Mouse (Mus musculus): ENCODE data around the gene Cacng2. TPM values are rescaled to one million over a fixed set of nuclear protein-coding genes. Genes with fewer than 3 reads are reported as not detected.

Gene Cacng2
- total and polyA plus RNA-seq, 2 experiments from 2014 or later: not detected

DNA sequence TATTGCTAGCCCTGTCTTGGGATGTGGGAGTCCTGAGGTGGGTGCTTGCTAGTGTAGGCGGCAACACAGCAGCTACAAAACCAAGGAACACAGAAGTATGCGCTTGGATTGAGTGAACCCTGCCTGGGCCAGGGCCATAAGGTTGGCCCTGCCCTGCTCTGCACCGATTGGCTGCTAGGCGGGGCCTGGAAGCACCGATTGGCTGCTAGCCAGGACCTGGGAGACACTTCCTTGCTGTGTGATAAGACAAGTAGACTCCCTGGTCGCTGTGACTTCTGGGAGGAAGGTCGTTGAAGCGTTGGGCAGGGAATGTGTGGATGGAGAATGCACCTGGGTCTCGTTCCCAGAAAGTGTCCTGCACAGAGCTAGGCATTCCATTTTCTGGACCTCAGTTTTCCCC lies 115.9 kb downstream of the Cacng2 start:
- TF ChIP-seq EP300 (IDR thresholded peaks at IDR 0.05; ENCODE audit: low read depth) (no peak), CTCF (IDR thresholded peaks at IDR 0.05; ENCODE audit: low read depth) (no peak)
- H3K4me2 ChIP-seq (ENCODE audit: low read depth, low read length): no peak overlapping the region
- 0 out of 2 replicates have a peak, but pooled peaks cover 7% of the 10 kb centered on the region for H3K4me1 ChIP-seq (ENCODE audit: control insufficient read depth, insufficient read depth)
- H3K27ac ChIP-seq (ENCODE audit: low read depth): no peak overlapping the region
- WGBS: 19% methylated on average over 9 of the region's 9 CpGs
- H3K4me3 ChIP-seq (ENCODE audit: low read depth, low read length): no peak overlapping the region
- H3K9ac ChIP-seq (replicated peaks; ENCODE audit: low read depth, low read length): no peak overlapping the region
- no peaks in the 10 kb centered on the region for H3K36me3 ChIP-seq (replicated peaks; ENCODE audit: control insufficient read depth, insufficient read depth, low read length)
- no peak for ATAC-seq (ENCODE audit: insufficient read depth, low read depth)
- H3K27me3 ChIP-seq (ENCODE audit: control insufficient read depth, insufficient read depth, low read length): no peaks in the 10 kb centered on the region
- DNase-seq (ENCODE audit: low spot score): no peak
- H3K9me3 ChIP-seq (replicated peaks; ENCODE audit: control insufficient read depth, low read length): no peaks in the 10 kb centered on the region

DNA sequence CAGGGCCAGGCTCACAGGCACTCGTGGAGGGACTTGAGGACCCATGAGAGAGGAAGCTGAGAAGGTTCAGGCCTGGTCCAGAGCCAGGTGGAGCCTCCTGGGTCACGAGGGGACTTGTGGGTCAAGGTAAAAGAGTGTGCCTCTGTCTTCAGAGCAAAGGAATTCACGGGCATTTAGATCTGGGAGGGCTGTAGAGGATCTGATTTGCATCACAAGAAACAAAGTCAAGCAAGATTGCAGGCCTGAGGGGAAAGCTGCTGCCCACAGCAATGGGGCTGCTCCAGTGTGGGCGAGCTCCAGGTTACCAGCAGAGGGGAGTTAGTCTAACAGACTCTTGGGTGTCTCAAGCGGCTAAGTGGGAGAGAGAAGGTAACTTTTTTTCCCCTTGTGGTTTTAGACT lies 118.4 kb downstream of the Cacng2 start:
- Histone ChIP-seq H3K9ac (replicated peaks; ENCODE audit: low read depth, low read length) (no peak overlapping the region), H3K27ac (ENCODE audit: low read depth) (no peak overlapping the region), H3K27me3 (ENCODE audit: control insufficient read depth, insufficient read depth, low read length) (no peaks in the 10 kb centered on the region), H3K36me3 (replicated peaks; ENCODE audit: control insufficient read depth, insufficient read depth, low read length) (no peaks in the 10 kb centered on the region), H3K9me3 (replicated peaks; ENCODE audit: control insufficient read depth, low read length) (no peaks in the 10 kb centered on the region), H3K4me3 (ENCODE audit: low read depth, low read length) (no peak overlapping the region), H3K4me2 (ENCODE audit: low read depth, low read length) (no peak overlapping the region), H3K4me1 (ENCODE audit: control insufficient read depth, insufficient read depth) (0 out of 2 replicates have a peak, but pooled peaks cover 7% of the 10 kb centered on the region)
- DNase-seq (ENCODE audit: low spot score) (no peak), ATAC-seq (ENCODE audit: insufficient read depth, low read depth) (no peak)
- 28% methylated on average over 5 of the region's 5 CpGs for WGBS
- no peak for TF ChIP-seq CTCF (IDR thresholded peaks at IDR 0.05; ENCODE audit: low read depth)
- TF ChIP-seq EP300 (IDR thresholded peaks at IDR 0.05; ENCODE audit: low read depth): no peak

DNA sequence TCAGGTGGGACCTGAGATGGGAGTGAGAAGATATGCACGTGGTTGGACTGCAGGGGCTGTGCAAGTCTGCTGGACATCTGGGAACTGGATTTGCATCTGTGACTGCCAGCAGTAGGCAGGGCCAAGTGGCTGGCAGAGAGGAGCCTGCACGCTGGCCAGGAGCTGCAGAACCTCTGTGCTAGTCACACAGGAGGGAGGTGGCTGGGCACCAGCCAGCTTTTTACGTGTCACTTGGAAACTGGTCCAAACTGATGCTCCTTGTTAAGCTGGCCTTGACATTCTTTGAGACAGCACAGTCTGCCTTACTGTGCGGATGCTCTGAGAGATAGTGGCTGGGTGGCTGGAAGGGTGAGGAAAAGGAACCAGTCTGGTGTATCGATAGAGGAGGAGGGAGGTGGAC lies 131.3 kb downstream of the Cacng2 start:
- no peak for DNase-seq (ENCODE audit: low spot score)
- no peaks in the 10 kb centered on the region for H3K27me3 ChIP-seq (ENCODE audit: control insufficient read depth, insufficient read depth, low read length)
- H3K4me1 ChIP-seq (ENCODE audit: control insufficient read depth, insufficient read depth): no peaks in the 10 kb centered on the region
- H3K4me2 ChIP-seq (ENCODE audit: low read depth, low read length): no peak overlapping the region
- no peak for TF ChIP-seq CTCF (IDR thresholded peaks at IDR 0.05; ENCODE audit: low read depth)
- no peak for TF ChIP-seq EP300 (IDR thresholded peaks at IDR 0.05; ENCODE audit: low read depth)
- no peaks in the 10 kb centered on the region for H3K9me3 ChIP-seq (replicated peaks; ENCODE audit: control insufficient read depth, low read length)
- ATAC-seq (ENCODE audit: insufficient read depth, low read depth): no peak
- H3K27ac ChIP-seq (ENCODE audit: low read depth): no peak overlapping the region
- no peaks in the 10 kb centered on the region for H3K36me3 ChIP-seq (replicated peaks; ENCODE audit: control insufficient read depth, insufficient read depth, low read length)
- WGBS: 45% methylated on average over 5 of the region's 5 CpGs
- H3K4me3 ChIP-seq (ENCODE audit: low read depth, low read length): no peak overlapping the region
- H3K9ac ChIP-seq (replicated peaks; ENCODE audit: low read depth, low read length): no peak overlapping the region

DNA sequence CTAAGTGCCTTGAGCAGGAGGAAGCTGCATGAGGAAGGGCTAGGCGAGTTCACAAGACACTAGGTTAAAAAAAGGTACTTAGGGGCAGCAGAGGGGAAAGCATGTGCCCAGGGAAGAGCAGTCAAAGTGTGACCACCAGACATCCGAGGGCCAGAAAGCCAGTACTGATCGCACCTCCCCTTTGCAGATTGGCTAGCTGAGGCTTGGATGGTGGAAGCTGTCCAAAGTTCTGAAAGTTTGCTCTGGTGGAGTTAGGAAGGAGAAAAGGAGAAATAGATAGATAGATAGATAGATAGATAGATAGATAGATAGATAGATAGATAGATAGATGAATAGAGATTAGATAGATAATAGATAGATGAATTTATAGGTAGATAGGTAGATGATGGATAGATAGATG lies 136.4 kb downstream of the Cacng2 start:
- Histone ChIP-seq H3K4me2 (ENCODE audit: low read depth, low read length) (no peak overlapping the region), H3K36me3 (replicated peaks; ENCODE audit: control insufficient read depth, insufficient read depth, low read length) (no peaks in the 10 kb centered on the region), H3K4me1 (ENCODE audit: control insufficient read depth, insufficient read depth) (no peaks in the 10 kb centered on the region), H3K4me3 (ENCODE audit: low read depth, low read length) (no peak overlapping the region), H3K9ac (replicated peaks; ENCODE audit: low read depth, low read length) (no peak overlapping the region), H3K9me3 (replicated peaks; ENCODE audit: control insufficient read depth, low read length) (no peaks in the 10 kb centered on the region), H3K27me3 (ENCODE audit: control insufficient read depth, insufficient read depth, low read length) (peaks cover 9% of the 10 kb centered on the region; the same call in 1 of the 2 replicates), H3K27ac (ENCODE audit: low read depth) (no peak overlapping the region)
- WGBS: 17% methylated on average over 3 of the region's 3 CpGs
- no peak for TF ChIP-seq EP300 (IDR thresholded peaks at IDR 0.05; ENCODE audit: low read depth)
- no peak for TF ChIP-seq CTCF (IDR thresholded peaks at IDR 0.05; ENCODE audit: low read depth)
- DNase-seq (ENCODE audit: low spot score): no peak
- ATAC-seq (ENCODE audit: insufficient read depth, low read depth): no peak

DNA sequence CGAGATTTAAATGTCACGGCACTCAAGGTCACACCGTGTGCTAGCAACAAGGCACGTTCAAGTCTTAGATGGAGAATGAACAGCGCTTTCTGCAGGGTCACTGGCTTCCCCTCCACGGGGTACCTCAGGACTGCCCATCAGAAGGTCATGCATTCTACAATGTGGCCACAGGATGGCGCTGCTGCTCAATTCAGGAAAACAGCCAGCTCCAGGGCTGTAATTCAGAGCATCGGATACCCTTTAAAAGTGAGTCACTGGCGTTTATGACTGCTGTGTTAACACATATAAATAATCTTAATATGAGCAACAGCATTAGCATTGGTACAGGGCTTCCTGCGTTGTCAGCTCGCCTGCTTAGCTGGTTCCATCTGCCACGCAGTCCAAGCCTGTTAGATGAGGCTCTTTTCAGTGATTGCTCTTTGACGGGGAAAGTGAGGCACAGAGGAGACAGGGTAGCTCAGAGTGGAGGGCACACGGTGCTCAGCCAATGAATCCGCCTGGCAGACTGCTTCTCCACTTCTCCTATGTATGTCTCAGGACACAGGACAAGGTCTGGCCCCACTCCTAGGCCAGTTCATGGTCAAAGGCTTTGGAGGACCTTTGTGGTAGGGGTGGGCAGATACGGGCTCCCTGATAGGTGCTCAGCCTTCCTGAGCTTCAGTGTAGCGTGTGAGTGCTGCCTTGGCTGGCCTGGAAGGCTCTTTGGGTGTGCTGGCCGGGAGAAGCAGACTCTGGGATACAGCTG lies 137.5 kb downstream of the Cacng2 start:
- H3K27me3 ChIP-seq (ENCODE audit: control insufficient read depth, insufficient read depth, low read length): peaks cover 9% of the 10 kb centered on the region; the same call in 1 of the 2 replicates
- ATAC-seq (ENCODE audit: insufficient read depth, low read depth): no peak
- H3K9ac ChIP-seq (replicated peaks; ENCODE audit: low read depth, low read length): no peak overlapping the region
- no peaks in the 10 kb centered on the region for H3K36me3 ChIP-seq (replicated peaks; ENCODE audit: control insufficient read depth, insufficient read depth, low read length)
- no peak overlapping the region for H3K4me2 ChIP-seq (ENCODE audit: low read depth, low read length)
- TF ChIP-seq CTCF (IDR thresholded peaks at IDR 0.05; ENCODE audit: low read depth) (peak; percentile 61), EP300 (IDR thresholded peaks at IDR 0.05; ENCODE audit: low read depth) (no peak)
- H3K4me3 ChIP-seq (ENCODE audit: low read depth, low read length): no peak overlapping the region
- no peaks in the 10 kb centered on the region for H3K4me1 ChIP-seq (ENCODE audit: control insufficient read depth, insufficient read depth)
- DNase-seq (ENCODE audit: low spot score): peak; percentile 22
- WGBS: 27% methylated on average over 18 of the region's 18 CpGs
- H3K9me3 ChIP-seq (replicated peaks; ENCODE audit: control insufficient read depth, low read length): no peaks in the 10 kb centered on the region
- H3K27ac ChIP-seq (ENCODE audit: low read depth): no peak overlapping the region
